Mouse (Mus musculus) kidney, postnatal 10 days (tissue): Measurements from ENCODE around the gene Ints11.
A peak's percentile ranks its signal among the peaks of the same experiment; 100 is the strongest.

Experiments
- DNase-seq: peaks from one replicate; pipeline ENCODE4 v3.0.0; 2021; ENCODE audit warnings: mixed read lengths

Ints11 gene

GRCm38 (mm10) chr4:155869317-155870033, at the start of gene Ints11, which contains the start of gene Cptp:
TSS of gene Ints11 (plus strand) at chr4:155869546.
TSS of gene Cptp (minus strand) at chr4:155869440.
- peak; percentile 98 for DNase-seq

GRCm38 (mm10) chr4:155821025-155821424, 48.3 kb upstream of the Ints11 start:
- peak; percentile 53 for DNase-seq

- DNase-seq = no peak
These were observed 45.9 kb upstream of the Ints11 start for GRCm38 (mm10) chr4:155823443-155823842.

- DNase-seq = no peak
These were observed 39.5 kb upstream of the Ints11 start for GRCm38 (mm10) chr4:155829866-155830265.

- no peak for DNase-seq
These were observed 38.8 kb upstream of the Ints11 start for GRCm38 (mm10) chr4:155830596-155830995.

- DNase-seq = peak; percentile 98
These were observed 38.1 kb upstream of the Ints11 start, which contains the start of gene Aurkaip1 for GRCm38 (mm10) chr4:155831205-155831766. TSS of gene Aurkaip1 (plus strand) at chr4:155831272.

GRCm38 (mm10) chr4:155831831-155832230, 37.5 kb upstream of the Ints11 start:
- DNase-seq = peak; percentile 62

- DNase-seq = no peak
These were observed 37.0 kb upstream of the Ints11 start for GRCm38 (mm10) chr4:155832321-155832720.

GRCm38 (mm10) chr4:155833234-155833633, 36.1 kb upstream of the Ints11 start:
- no peak for DNase-seq

- DNase-seq = peak; percentile 91
These were observed 35.5 kb upstream of the Ints11 start for GRCm38 (mm10) chr4:155833836-155834235.

GRCm38 (mm10) chr4:155837404-155838010, 31.8 kb upstream of the Ints11 start:
- peak; percentile 73 for DNase-seq

- DNase-seq = peak; percentile 62
These were observed 30.9 kb upstream of the Ints11 start for GRCm38 (mm10) chr4:155838187-155839153.

GRCm38 (mm10) chr4:155839483-155839910, 29.8 kb upstream of the Ints11 start, which contains the start of gene Mxra8:
TSS of gene Mxra8 (plus strand) at chr4:155839680.
- DNase-seq = peak; percentile 95

- no peak for DNase-seq
These were observed 29.0 kb upstream of the Ints11 start for GRCm38 (mm10) chr4:155840076-155841002.

- DNase-seq = peak; percentile 83
These were observed 28.3 kb upstream of the Ints11 start for GRCm38 (mm10) chr4:155841003-155841454.

GRCm38 (mm10) chr4:155841651-155842270, 27.6 kb upstream of the Ints11 start:
- DNase-seq = no peak

- DNase-seq = no peak
These were observed 26.1 kb upstream of the Ints11 start for GRCm38 (mm10) chr4:155843231-155843630.

GRCm38 (mm10) chr4:155846871-155847578, 22.3 kb upstream of the Ints11 start, which contains the start of gene Dvl1:
TSS of gene Dvl1 (plus strand) at chr4:155847402.
- DNase-seq = peak; percentile 97

- DNase-seq = peak; percentile 73
These were observed 21.6 kb upstream of the Ints11 start for GRCm38 (mm10) chr4:155847591-155848352.
